Mouse (Mus musculus): ENCODE measurements around the gene Atp6v1g1.

The Atp6v1g1 gene

DNA sequence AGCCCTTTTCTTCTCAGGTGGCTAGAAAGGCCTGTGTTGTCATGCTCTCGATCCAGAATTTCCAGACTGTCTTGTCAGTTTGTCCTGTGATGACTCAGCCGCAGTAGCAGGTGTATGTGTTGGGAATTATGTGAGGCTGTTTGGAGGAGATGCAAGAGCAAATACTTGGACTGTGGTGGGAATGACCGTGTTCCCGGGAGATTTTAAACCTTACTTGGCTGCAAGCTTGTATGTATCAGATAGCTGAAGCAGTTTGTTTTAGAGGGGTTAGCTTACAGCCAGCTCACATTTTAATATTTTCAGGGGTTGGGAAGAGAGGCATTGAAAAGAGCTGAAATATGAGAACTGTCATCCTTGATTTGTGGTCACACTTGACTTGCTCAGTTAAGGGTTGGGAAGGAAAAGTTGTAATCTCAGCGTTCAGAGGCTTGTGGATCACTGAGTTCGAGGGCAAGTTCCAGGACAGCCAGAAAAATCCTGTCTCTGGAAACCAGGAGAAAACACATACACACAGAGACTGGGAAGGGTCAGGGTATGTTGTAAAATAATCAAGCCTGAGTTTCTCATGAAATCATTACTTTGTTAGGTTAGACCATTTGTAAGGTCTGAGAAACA lies 2.0 kb downstream of the Atp6v1g1 start:
- DNase-seq (ENCODE audit: low spot score) = no peak

DNA sequence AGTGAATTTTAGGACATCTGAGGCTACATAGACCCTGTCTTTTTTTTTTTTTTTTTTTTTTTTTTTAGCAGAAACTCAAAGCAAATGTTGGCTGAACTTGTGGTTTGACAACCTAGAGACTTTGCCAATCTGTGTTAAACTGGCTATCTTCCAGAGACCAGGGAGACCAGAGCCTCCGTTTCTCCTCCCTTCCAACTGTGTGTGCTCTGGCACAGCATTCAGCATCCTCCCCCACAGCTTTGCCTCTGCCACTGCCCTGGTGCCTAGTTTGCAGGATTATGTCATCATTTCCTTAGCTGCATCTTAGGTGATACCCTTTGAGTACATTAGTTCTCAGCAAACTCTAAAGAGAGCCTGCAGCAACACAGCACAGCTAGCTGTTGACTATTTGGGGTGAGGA lies 3.2 kb downstream of the Atp6v1g1 start:
- no peak for DNase-seq (ENCODE audit: low spot score)

- no peak for DNase-seq (ENCODE audit: low spot score)
Observed at GRCm38 (mm10) chr4:63548491-63548890, 3.9 kb downstream of the Atp6v1g1 start.

DNA sequence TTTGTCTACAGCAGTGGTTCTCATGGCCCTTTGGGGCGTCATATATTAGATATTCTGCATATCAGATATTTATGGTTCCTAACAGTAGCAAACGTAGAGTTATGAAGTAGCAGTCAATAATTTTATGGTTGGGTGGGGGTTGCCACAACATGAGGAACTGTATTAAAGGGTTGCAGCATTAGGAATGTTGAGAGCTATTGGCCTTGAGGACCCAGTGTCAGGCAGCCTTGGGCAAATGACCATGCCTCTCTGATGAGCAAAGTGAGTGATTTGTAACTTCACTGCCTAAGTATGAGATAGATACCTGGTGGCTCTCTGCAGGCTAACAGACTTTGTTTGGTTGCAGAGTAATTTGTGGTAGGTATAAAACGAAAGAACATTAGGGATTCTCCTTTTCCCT lies 6.3 kb downstream of the Atp6v1g1 start:
- DNase-seq (ENCODE audit: low spot score) = no peak

- DNase-seq (ENCODE audit: low spot score) = no peak
Observed at GRCm38 (mm10) chr4:63552865-63553264, 8.3 kb downstream of the Atp6v1g1 start.

GRCm38 (mm10) chr4:63553789-63554576 lies 9.4 kb downstream of the Atp6v1g1 start:
- DNase-seq (ENCODE audit: low spot score) = no peak

DNA sequence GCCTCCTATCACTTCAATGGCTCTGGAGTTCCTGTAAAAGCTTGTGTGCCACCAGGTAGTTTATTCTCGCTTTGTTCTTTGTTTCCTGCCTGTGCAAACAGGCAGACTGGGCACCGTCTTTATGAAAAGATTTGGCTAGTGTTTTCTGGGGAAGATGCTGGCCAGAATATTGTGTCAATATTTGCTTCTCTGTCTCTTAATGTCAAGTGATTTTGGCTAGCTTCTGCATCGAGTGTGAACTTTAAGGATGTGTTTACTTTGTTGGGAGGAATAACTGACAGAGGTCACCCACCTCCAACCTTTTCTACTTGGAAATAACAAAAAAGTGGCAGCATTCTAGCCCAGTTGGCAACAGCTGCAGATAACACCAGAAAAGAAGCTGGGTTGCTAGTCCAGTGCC lies 10.0 kb downstream of the Atp6v1g1 start:
- DNase-seq (ENCODE audit: low spot score) = no peak

- no peak for DNase-seq (ENCODE audit: low spot score)
Observed at GRCm38 (mm10) chr4:63555111-63555510, 10.5 kb downstream of the Atp6v1g1 start.

GRCm38 (mm10) chr4:63556665-63557064 lies 12.1 kb downstream of the Atp6v1g1 start:
- no peak for DNase-seq (ENCODE audit: low spot score)

GRCm38 (mm10) chr4:63557124-63558059 lies 12.8 kb downstream of the Atp6v1g1 start:
- DNase-seq (ENCODE audit: low spot score) = no peak

- DNase-seq (ENCODE audit: low spot score) = peak; percentile 73
Observed at GRCm38 (mm10) chr4:63558407-63559081, 14.0 kb downstream of the Atp6v1g1 start, which contains the start of gene Tmem268. Gene Tmem268, plus strand, starts transcription at chr4:63558781.

DNA sequence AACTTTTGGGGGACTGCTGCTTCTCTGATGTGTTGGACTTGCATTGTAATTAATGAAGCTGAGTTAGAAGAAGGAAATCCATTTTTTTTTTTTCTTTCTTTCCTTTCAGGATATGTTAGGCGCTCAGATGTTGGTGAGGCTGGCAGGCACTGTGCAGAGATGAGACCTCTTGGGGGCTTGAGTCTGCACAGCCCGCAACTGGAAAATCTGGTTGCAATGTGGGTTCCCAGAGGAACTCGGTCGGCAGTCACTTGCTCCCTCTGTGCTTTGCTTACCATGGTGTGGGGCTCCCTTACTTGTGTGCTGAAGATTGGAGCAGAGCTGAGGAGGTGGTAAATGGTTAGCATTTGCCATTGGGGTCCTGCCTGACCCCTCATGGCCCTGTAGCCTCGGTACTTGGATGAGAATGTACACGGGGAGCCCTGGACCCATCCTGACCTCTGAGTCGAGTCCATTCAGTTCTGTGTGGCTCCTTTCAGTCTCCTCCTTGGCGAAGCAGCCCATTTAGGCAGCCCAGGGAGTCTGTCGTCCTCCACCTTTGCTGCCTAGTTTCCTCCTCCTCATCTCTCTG lies 14.6 kb downstream of the Atp6v1g1 start:
- no peak for DNase-seq (ENCODE audit: low spot score)

GRCm38 (mm10) chr4:63560079-63560478 lies 15.5 kb downstream of the Atp6v1g1 start:
- no peak for DNase-seq (ENCODE audit: low spot score)

GRCm38 (mm10) chr4:63561861-63562675 lies 17.5 kb downstream of the Atp6v1g1 start:
- no peak for DNase-seq (ENCODE audit: low spot score)

DNA sequence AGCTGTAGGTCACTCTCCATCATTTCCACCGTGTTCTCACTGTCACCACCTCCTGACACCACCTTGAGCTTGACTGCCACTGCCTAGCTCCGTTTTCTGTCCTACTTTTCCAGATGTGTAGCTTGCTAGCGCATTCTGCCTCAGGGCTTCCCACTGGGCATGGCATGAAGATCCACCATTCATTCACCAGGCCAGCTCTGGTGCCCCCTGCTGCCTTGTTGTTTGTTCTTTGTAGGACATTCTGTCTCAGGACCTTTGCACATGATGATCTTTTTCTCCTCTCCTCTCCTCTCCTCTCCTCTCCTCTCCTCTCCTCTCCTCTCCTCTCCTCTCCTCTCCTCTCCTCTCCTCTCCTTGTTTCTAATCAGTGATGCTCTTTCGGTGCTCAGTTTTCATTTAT lies 18.2 kb downstream of the Atp6v1g1 start:
- no peak for DNase-seq (ENCODE audit: low spot score)

GRCm38 (mm10) chr4:63567712-63568390 lies 23.3 kb downstream of the Atp6v1g1 start:
- no peak for DNase-seq (ENCODE audit: low spot score)

DNA sequence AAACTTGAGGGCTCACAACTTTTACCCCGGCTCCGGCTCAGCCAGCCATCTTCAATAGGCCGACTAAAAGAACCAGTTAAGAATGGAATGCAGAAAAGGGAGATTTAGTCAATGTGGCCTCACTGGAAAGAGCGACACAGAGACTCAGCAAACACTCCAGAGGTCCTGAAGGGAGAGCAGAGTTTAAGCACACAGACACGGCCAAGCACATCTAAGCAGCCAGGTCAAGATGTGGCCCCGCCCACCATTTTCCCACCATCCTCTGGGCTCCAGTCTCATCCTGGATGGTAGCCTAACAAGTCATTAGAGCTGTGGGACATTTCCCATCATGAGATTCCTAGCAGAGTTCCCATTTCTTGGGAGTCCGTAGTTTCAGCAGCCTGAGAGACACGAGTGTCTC lies 24.8 kb downstream of the Atp6v1g1 start:
- no peak for DNase-seq (ENCODE audit: low spot score)

- DNase-seq (ENCODE audit: low spot score) = no peak
Observed at GRCm38 (mm10) chr4:63570208-63570781, 25.7 kb downstream of the Atp6v1g1 start.

GRCm38 (mm10) chr4:63572621-63573020 lies 28.0 kb downstream of the Atp6v1g1 start:
- DNase-seq (ENCODE audit: low spot score) = no peak

- DNase-seq (ENCODE audit: low spot score) = no peak
Observed at GRCm38 (mm10) chr4:63579649-63580048, 35.1 kb downstream of the Atp6v1g1 start.

All from spleen, adult 12 weeks (tissue).